Comparison of ENCODE assay signal across 8 mouse cellular contexts in the genomic region with DNA sequence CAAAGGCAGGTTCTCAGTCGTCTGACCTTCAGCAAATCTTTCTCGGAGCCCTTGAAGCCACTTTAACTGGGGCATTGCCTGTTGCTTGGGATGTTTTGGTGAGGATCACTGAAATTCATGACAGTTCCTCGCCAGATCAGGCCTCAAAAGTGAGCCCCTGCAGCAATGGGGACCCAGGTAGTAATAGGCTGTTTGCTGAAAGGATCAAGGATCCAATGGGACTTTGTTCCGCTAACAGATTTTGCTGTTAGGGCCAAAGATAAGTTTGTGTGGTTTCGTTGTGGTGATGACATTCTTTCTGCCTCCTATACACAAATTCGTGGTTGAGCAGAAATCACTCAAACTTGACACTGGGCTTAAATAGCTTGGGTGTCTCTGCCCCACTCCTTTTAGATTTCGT. TPM values are rescaled to one million over a fixed set of nuclear protein-coding genes. Genes with fewer than 3 reads are reported as not detected.
DNase-seq lines count a peak whose midpoint lies in the region; ATAC-seq and TF ChIP-seq lines count a peak whose summit lies in the region.

No protein-coding gene starts in this region.

- H3K36me3 ChIP-seq in heart, embryonic 13.5 days, result peaks cover 34% of the 10 kb centered on the region
- peaks cover 5% of the 10 kb centered on the region; the same call in 1 of the 2 replicates for H3K36me3 ChIP-seq in ES-Bruce4 (ENCODE audit: control insufficient read depth, insufficient read depth, low read length, poor library complexity, severe bottlenecking)
- peaks cover 13% of the 10 kb centered on the region for H3K36me3 ChIP-seq in forebrain, embryonic 15.5 days
- peaks cover 11% of the 10 kb centered on the region for H3K36me3 ChIP-seq in liver, embryonic 16.5 days (ENCODE audit: control insufficient read depth, insufficient read depth)

- peak overlapping the region; percentile 94 for H3K4me2 ChIP-seq in heart, embryonic 13.5 days
- H3K4me2 ChIP-seq in forebrain, embryonic 15.5 days (replicated peaks), result peak overlapping the region; percentile 84
- peak overlapping the region; percentile 79 for H3K4me2 ChIP-seq in liver, embryonic 16.5 days (ENCODE audit: low read depth, low read length)

- no peaks in the 10 kb centered on the region for H3K27me3 ChIP-seq in heart, embryonic 13.5 days (replicated peaks)
- H3K27me3 ChIP-seq in ES-Bruce4 (ENCODE audit: control insufficient read depth, insufficient read depth, low read length, poor library complexity, severe bottlenecking), result no peaks in the 10 kb centered on the region
- H3K27me3 ChIP-seq in forebrain, embryonic 15.5 days, result no peaks in the 10 kb centered on the region
- no peaks in the 10 kb centered on the region for H3K27me3 ChIP-seq in liver, embryonic 16.5 days (ENCODE audit: control insufficient read depth, insufficient read depth, low read depth, low read length)

- WGBS in heart, embryonic 13.5 days, result 40% methylated on average over 7 of the region's 7 CpGs
- WGBS in forebrain, embryonic 15.5 days, result 46% methylated on average over 7 of the region's 7 CpGs
- 13% methylated on average over 7 of the region's 7 CpGs for WGBS in liver, embryonic 16.5 days (ENCODE audit: insufficient replicate concordance)

- H3K9me3 ChIP-seq in heart, embryonic 13.5 days, result no peaks in the 10 kb centered on the region
- H3K9me3 ChIP-seq in ES-Bruce4 (replicated peaks; ENCODE audit: control insufficient read depth, insufficient read depth, low read length, poor library complexity, severe bottlenecking), result no peaks in the 10 kb centered on the region
- H3K9me3 ChIP-seq in forebrain, embryonic 15.5 days, result no peaks in the 10 kb centered on the region
- H3K9me3 ChIP-seq in liver, embryonic 16.5 days (replicated peaks; ENCODE audit: control insufficient read depth, low read length), result no peaks in the 10 kb centered on the region

- no peak for TF ChIP-seq CTCF in ES-Bruce4 (IDR thresholded peaks at IDR 0.05; ENCODE audit: low read depth, low read length)

- H3K4me3 ChIP-seq in heart, embryonic 13.5 days, result peak overlapping the region; percentile 83
- peak overlapping the region; percentile 99 for H3K4me3 ChIP-seq in ES-Bruce4 (ENCODE audit: low read depth, low read length)
- peak overlapping the region; percentile 65 for H3K4me3 ChIP-seq in forebrain, embryonic 15.5 days
- H3K4me3 ChIP-seq in liver, embryonic 16.5 days (ENCODE audit: low read depth, low read length), result peak overlapping the region; percentile 81

- intact Hi-C loops in heart, postnatal 10 days (cut with DNase I), result loop anchor here (2.0 to 5.0 kb wide), 2 partner anchors 39 to 126 kb away; a partner anchor contains a TSS

- no peak for TF ChIP-seq POLR2A in ES-Bruce4 (IDR thresholded peaks at IDR 0.05; ENCODE audit: insufficient read depth, low read length)

- H3K9ac ChIP-seq in heart, embryonic 13.5 days, result peak overlapping the region; percentile 92
- H3K9ac ChIP-seq in ES-Bruce4 (ENCODE audit: low read depth, poor library complexity, severe bottlenecking), result peak overlapping the region; percentile 77
- H3K9ac ChIP-seq in forebrain, embryonic 15.5 days (replicated peaks), result peak overlapping the region; percentile 84
- peak overlapping the region; percentile 95 for H3K9ac ChIP-seq in liver, embryonic 16.5 days (ENCODE audit: low read depth, low read length)

- H3K27ac ChIP-seq in heart, embryonic 13.5 days (replicated peaks), result peak overlapping the region; percentile 91
- no peak overlapping the region for H3K27ac ChIP-seq in ES-Bruce4 (ENCODE audit: insufficient read depth, low read length)
- peak overlapping the region; percentile 89 for H3K27ac ChIP-seq in forebrain, embryonic 15.5 days (replicated peaks)
- H3K27ac ChIP-seq in liver, embryonic 16.5 days (ENCODE audit: low read length), result peak overlapping the region; percentile 95

- TF ChIP-seq EP300 in ES-Bruce4 (IDR thresholded peaks at IDR 0.05; ENCODE audit: insufficient read depth, low read depth, low read length), result no peak

- DNase-seq in heart, postnatal 10 days, result no peak
- no peak for DNase-seq in MN1 (ENCODE audit: low spot score)
- DNase-seq in frontal cortex, adult 2 months (ENCODE audit: extremely low spot score in 1 of 2, low spot score in 1 of 2), result no peak
- no peak for DNase-seq in layer of hippocampus, adult 9-11 months

- H3K4me1 ChIP-seq in heart, embryonic 13.5 days, result peaks cover 34% of the 10 kb centered on the region
- no peaks in the 10 kb centered on the region for H3K4me1 ChIP-seq in ES-Bruce4 (ENCODE audit: control insufficient read depth, insufficient read depth, low read length)
- peaks cover 31% of the 10 kb centered on the region for H3K4me1 ChIP-seq in forebrain, embryonic 15.5 days
- peaks cover 34% of the 10 kb centered on the region for H3K4me1 ChIP-seq in liver, embryonic 16.5 days (ENCODE audit: control insufficient read depth, low read depth, low read length)

- ATAC-seq in heart, embryonic 13.5 days (ENCODE audit: extremely low read depth, insufficient number of reproducible peaks, low FRiP score, low TSS enrichment), result no peak
- ATAC-seq in forebrain, embryonic 15.5 days (replicated peaks), result no peak
- no peak for ATAC-seq in liver, embryonic 16.5 days (ENCODE audit: low read depth)

RNA-seq across cellular contexts. Expression of a gene that starts 0.6 kb away (rescaled TPM):
- 15.3 and 16.9 TPM in 2 replicates for polyA plus RNA-seq in heart, embryonic 13.5 days (2015; fragmentation: Nextera tagmentation; extraction: Ambion mirVana)
- total RNA-seq in heart, postnatal 10 days (2021), result 10 to 100 TPM; 14.2 to 15.2 TPM
- polyA plus RNA-seq in ES-Bruce4 (2011; ENCODE audit: insufficient read depth, insufficient read length, low read depth, missing spikeins), result 17.1 and 17.5 TPM in 2 replicates
- polyA plus RNA-seq in forebrain, embryonic 15.5 days (2015; fragmentation: Nextera tagmentation; extraction: Ambion mirVana), result 24.8 and 25.9 TPM in 2 replicates
- polyA plus RNA-seq in liver, embryonic 16.5 days (2015; fragmentation: Nextera tagmentation; extraction: Ambion mirVana), result 8.9 and 9.7 TPM in 2 replicates
- polyA plus RNA-seq in frontal cortex, adult 2 months (2012; rRNA removed), result 16.8 and 18.2 TPM in 2 replicates

RNA-seq across cellular contexts. Expression of a gene that starts 0.7 kb away (rescaled TPM):
- 38.1 and 42.2 TPM in 2 replicates for polyA plus RNA-seq in heart, embryonic 13.5 days (2015; fragmentation: Nextera tagmentation; extraction: Ambion mirVana)
- 10 to 100 TPM; 36.7 to 38.8 TPM for total RNA-seq in heart, postnatal 10 days (2021)
- polyA plus RNA-seq in ES-Bruce4 (2011; ENCODE audit: insufficient read depth, insufficient read length, low read depth, missing spikeins), result 20.9 and 25.2 TPM in 2 replicates
- 49.6 and 49.9 TPM in 2 replicates for polyA plus RNA-seq in forebrain, embryonic 15.5 days (2015; fragmentation: Nextera tagmentation; extraction: Ambion mirVana)
- polyA plus RNA-seq in liver, embryonic 16.5 days (2015; fragmentation: Nextera tagmentation; extraction: Ambion mirVana), result 29.5 and 30.1 TPM in 2 replicates
- polyA plus RNA-seq in frontal cortex, adult 2 months (2012; rRNA removed), result 45.3 and 48.4 TPM in 2 replicates

RNA-seq across cellular contexts. Expression of a gene that starts 33.8 kb away (rescaled TPM):
- 87.2 and 90.0 TPM in 2 replicates for polyA plus RNA-seq in heart, embryonic 13.5 days (2015; fragmentation: Nextera tagmentation; extraction: Ambion mirVana)
- 10 to 100 TPM; 37.9 to 40.1 TPM for total RNA-seq in heart, postnatal 10 days (2021)
- 63.1 and 65.8 TPM in 2 replicates for polyA plus RNA-seq in ES-Bruce4 (2011; ENCODE audit: insufficient read depth, insufficient read length, low read depth, missing spikeins)
- polyA plus RNA-seq in forebrain, embryonic 15.5 days (2015; fragmentation: Nextera tagmentation; extraction: Ambion mirVana), result 183 and 199 TPM in 2 replicates
- polyA plus RNA-seq in liver, embryonic 16.5 days (2015; fragmentation: Nextera tagmentation; extraction: Ambion mirVana), result 95.2 and 96.6 TPM in 2 replicates
- 28.2 and 31.1 TPM in 2 replicates for polyA plus RNA-seq in frontal cortex, adult 2 months (2012; rRNA removed)

RNA-seq across cellular contexts. Expression of a gene that starts 42.4 kb away (rescaled TPM):
- polyA plus RNA-seq in heart, embryonic 13.5 days (2015; fragmentation: Nextera tagmentation; extraction: Ambion mirVana), result not detected in 2 replicates
- not detected for total RNA-seq in heart, postnatal 10 days (2021)
- not detected in 2 replicates for polyA plus RNA-seq in ES-Bruce4 (2011; ENCODE audit: insufficient read depth, insufficient read length, low read depth, missing spikeins)
- polyA plus RNA-seq in forebrain, embryonic 15.5 days (2015; fragmentation: Nextera tagmentation; extraction: Ambion mirVana), result not detected in 2 replicates
- 0.15 TPM in 1 of 2 replicates, not detected in the other for polyA plus RNA-seq in liver, embryonic 16.5 days (2015; fragmentation: Nextera tagmentation; extraction: Ambion mirVana)
- polyA plus RNA-seq in frontal cortex, adult 2 months (2012; rRNA removed), result 0.80 TPM in 1 of 2 replicates, not detected in the other
